29 mouse cellular contexts compared by ENCODE assay signal in the genomic region with DNA sequence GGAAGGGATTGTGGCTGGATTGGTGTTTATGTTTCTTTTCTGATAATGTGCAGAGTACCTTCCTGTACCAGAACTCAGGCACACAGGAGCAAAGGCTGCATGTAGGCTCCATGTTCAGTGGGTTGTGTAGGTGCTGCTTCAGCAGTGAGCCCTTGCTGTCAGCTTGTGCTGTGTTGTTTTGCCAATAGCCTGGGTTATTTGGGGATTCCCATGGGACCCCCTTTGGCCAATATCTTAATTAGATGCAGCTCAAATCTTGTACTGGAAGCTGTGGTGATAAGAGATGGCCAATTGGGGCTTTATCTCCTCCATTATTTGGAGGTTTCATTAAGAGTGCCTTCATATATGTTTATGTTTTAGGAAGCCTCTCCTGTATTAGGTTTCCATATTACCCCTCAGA. TPM values are rescaled to one million over a fixed set of nuclear protein-coding genes. Genes with fewer than 3 reads are reported as not detected.
"Had no signal": no experiment of that assay in that cellular context is flagged by ENCODE, and none has a peak within 500 bp of the region (broad histone marks: within the 10 kb centered on the region; RNA-seq: fewer than 3 reads in every experiment).

No protein-coding gene starts in this region.

- H3K9me3 ChIP-seq: embryonic facial prominence, embryonic 10.5 days; embryonic facial prominence, embryonic 12.5 days; embryonic facial prominence, embryonic 13.5 days; embryonic facial prominence, embryonic 15.5 days; forebrain, embryonic 10.5 days; forebrain, embryonic 12.5 days; forebrain, embryonic 13.5 days; forebrain, embryonic 15.5 days had no signal

- H3K9ac ChIP-seq: embryonic facial prominence, embryonic 12.5 days; embryonic facial prominence, embryonic 13.5 days; embryonic facial prominence, embryonic 15.5 days; forebrain, embryonic 12.5 days; forebrain, embryonic 13.5 days; forebrain, embryonic 15.5 days; forebrain, postnatal 0 days had no signal

- H3K36me3 ChIP-seq: forebrain, embryonic 15.5 days had no signal

- H3K4me1 ChIP-seq: embryonic facial prominence, embryonic 10.5 days; embryonic facial prominence, embryonic 12.5 days; embryonic facial prominence, embryonic 13.5 days; embryonic facial prominence, embryonic 15.5 days; forebrain, embryonic 10.5 days; forebrain, embryonic 12.5 days; forebrain, embryonic 13.5 days; forebrain, embryonic 15.5 days had no signal

- H3K4me2 ChIP-seq: embryonic facial prominence, embryonic 12.5 days; embryonic facial prominence, embryonic 13.5 days; embryonic facial prominence, embryonic 15.5 days; forebrain, embryonic 12.5 days; forebrain, embryonic 13.5 days; forebrain, embryonic 15.5 days had no signal

- DNase-seq: cerebellum, adult 9-10 months; cerebellum, adult 9-11 months; cerebellum, postnatal 10 days; cerebellum, postnatal 14 days; cerebellum, postnatal 25 days; cerebellum, postnatal 36 days; embryo, embryonic 11 days; forebrain, postnatal 0 days; gastrocnemius, adult 2 months; gastrocnemius, postnatal 10 days; gastrocnemius, postnatal 14 days; gastrocnemius, postnatal 25 days; gastrocnemius, postnatal 36 days; heart, adult 11 months; heart, adult 18-20 months; heart, adult 2 months had no signal

- H3K27me3 ChIP-seq: embryonic facial prominence, embryonic 12.5 days; embryonic facial prominence, embryonic 13.5 days; embryonic facial prominence, embryonic 15.5 days; forebrain, embryonic 12.5 days; forebrain, embryonic 13.5 days; forebrain, embryonic 15.5 days had no signal

- H3K27ac ChIP-seq: embryonic facial prominence, embryonic 10.5 days; embryonic facial prominence, embryonic 12.5 days; embryonic facial prominence, embryonic 13.5 days; embryonic facial prominence, embryonic 15.5 days; forebrain, embryonic 10.5 days; forebrain, embryonic 12.5 days; forebrain, embryonic 13.5 days; forebrain, embryonic 15.5 days; gastrocnemius, adult 2 months; heart, adult 2 months had no signal

- H3K4me3 ChIP-seq: embryonic facial prominence, embryonic 10.5 days; embryonic facial prominence, embryonic 12.5 days; embryonic facial prominence, embryonic 13.5 days; embryonic facial prominence, embryonic 15.5 days; erythroblast, embryonic 14.5 days; forebrain, embryonic 10.5 days; forebrain, embryonic 12.5 days; forebrain, embryonic 13.5 days; forebrain, embryonic 15.5 days; gastrocnemius, adult 2 months; heart, adult 2 months had no signal

RNA-seq across cellular contexts. Expression of gene Clca2, which starts 43.7 kb away (rescaled TPM):
- total RNA-seq: common myeloid progenitor, adult 5-6 weeks; forebrain, postnatal 0 days; granulocyte monocyte progenitor cell, adult 5-6 weeks had no signal
- polyA plus RNA-seq: cortical plate, adult 2 months; erythroblast, embryonic 14.5 days; forebrain, embryonic 13.5 days; forebrain, postnatal 0 days; frontal cortex, adult 2 months had no signal
